Mouse (Mus musculus) mature B cell (primary cell): ENCODE results near the gene Sem1.
"Not testable (repeated sequence)": the region's sequence is repeated elsewhere in the genome, so short reads cannot be mapped to it uniquely, and the experiment has no call there.

Experiments used
- in situ Hi-C: fragments of 300-500 bp; cut with MboI; formaldehyde crosslinking; loops from 2 replicates; pipeline ENCODE4 v1.14.3; 2019

Gene Sem1

DNA sequence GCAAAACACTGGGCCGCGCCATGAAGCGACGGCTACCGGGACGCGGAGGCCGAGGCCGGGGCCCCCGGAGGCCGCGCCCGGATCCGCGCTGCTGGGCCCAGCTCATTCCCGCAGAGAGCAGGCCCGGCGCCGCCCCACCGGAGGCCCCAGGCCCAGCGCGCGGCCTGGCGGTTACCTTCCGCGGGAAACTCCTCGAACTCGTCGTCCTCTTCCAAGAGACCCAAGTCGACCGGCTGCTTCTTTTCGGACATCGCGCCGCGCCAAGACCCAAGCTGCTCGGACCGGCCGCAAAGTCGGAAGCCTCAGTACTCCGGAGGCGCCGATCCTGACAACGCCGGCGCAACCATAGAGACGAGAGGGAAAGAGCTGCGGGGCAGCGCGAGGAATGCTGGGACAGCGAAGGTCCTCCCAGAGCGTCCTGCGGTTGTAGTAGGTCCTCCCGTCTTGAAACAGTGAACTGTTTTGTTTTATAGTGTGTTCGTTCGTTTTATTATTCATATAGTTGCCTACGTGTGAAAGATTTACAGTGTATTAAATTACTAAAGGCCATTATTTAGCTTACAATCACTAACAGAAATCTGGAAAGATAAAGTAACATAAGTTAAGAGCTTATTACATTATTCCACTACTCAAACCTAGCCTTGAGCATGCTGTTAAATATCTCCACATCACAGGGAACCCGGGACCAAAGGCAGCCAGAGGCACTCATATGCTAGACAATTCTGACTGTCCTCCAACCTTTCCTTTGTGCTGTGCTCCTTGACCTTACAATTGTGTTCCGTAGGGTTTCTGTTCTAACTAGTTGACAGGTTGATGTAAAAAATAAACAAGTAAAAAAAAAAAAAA, at the start of gene Sem1:
Gene Sem1 (minus strand): TSS at position 360 of the 846 bp plus-strand sequence.
- in situ Hi-C loops, result no loop called here

DNA sequence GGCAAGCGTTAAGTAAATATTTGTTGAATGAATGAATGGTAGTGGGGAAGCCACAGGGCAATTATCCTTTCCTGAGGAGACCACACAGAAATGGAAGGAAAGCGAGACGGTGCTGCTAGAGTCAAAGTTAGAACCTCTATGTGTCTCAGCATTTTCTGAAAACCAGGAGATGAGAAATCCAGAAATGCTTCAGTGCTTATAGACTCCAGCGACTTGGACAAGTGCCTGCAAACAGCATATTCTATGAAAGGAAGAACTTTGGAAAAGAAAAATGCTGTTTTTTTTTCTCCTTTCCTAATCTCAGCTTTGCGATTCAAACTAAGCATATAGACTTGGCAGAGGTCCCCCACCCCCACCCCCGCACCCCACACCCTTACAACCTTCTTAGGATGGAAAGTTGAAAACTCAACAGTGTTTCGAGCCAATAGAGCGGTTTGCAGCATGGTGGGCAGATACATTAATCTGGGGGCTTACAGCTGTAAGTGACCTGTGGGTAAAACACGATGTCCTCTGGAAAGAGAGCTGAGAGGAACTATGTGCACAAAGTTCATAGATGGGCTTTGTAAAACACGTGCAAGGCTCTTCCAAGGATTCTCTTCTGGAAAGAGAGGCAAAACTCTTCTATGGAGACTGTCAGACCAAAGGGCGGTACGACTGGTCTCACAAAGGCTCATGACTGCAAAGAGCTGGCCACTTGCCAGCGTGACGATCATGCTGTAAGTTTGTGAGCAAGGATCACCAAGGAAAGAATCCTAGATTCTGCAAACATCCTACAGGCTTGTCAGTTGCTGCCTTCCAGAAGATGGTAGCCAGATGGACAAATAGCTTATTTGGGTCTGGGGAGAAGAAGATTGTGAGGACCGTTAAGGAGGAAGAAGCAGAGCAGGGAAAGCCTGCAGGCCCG, 44.6 kb upstream of the Sem1 start:
- in situ Hi-C loops, result no loop called here

DNA sequence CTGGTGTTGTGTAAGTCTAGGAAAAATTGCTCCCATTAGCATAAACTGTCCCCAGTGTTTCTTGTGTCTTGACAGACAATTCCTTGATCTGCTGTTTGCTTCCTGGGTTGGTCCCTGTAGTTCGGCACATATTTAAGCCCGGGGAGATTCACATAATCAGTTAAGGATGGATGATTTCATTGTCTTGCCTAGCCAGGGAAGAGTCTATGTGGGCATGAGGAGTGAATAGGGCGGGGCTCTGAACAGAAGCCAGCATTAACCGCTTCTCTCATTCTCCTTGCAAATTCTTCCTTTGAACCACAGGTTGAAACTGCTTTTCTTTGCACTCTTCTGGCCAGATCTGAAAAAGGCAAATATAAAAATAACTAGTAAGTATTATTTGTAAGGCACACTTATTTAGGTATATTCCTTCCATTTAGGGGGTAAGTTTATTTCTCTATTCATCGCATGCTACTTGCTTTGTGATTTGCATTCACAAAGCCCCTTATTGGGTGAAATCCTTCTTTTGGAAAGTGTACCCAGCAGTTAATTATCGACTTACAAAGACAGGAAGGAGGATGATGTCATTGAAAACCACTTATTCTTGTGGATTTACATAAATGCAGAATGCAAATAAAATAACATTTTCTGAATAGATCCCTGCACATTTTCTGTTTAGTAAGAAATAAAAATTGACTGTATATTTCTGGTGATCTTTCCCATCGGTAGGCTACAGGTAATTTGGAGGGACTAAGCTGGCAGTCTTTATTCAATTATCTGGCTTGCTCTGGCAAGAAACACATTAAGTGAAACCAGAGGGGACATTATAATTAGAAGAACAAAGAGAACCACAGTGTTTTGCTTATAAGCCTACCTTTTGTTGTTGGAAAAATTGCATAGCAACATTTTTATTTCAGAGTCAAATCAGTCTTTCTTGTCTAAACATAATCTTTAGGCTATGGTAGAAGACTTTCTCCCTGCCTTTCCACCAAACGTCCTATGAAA, 25.4 kb upstream of the Sem1 start:
- in situ Hi-C loops, result no loop called here

DNA sequence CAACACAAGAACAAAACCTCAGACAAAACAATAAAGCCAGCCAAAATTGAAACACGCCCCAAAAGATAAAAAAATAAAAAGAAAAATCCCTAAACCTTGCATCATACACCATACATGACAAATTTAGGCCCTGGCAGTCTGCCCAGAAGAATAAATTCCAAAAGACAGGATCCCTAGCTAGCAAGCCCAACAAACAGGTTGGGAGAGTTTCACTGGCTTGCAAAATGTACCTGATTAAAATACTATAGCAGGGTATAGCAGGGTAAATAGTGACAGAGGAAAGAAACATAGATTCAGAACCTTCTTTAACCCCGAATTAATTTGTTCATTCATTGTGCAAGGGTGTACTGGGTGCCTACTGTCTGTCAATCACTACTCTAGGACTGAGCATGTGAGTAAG, 7.8 kb upstream of the Sem1 start:
- in situ Hi-C loops, result no loop called here

DNA sequence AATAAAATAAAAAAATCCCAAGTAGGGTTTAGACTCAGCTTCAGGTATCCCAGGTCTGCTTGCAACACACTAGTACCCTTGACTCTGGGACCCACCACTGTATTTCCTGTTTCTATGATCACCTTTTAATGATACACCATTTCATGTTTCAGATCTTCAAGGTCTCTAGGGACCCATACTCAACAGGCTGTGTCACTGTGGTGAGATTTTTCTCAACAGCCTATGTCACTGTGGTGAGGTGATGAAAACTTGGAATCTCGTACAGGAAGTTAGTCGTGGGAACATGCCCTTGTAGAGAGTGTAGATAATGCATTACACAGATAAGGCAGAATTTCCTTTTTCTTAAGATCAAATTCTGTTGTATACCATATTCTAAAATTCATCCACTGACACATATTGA, 3.4 kb upstream of the Sem1 start:
- in situ Hi-C loops, result no loop called here

DNA sequence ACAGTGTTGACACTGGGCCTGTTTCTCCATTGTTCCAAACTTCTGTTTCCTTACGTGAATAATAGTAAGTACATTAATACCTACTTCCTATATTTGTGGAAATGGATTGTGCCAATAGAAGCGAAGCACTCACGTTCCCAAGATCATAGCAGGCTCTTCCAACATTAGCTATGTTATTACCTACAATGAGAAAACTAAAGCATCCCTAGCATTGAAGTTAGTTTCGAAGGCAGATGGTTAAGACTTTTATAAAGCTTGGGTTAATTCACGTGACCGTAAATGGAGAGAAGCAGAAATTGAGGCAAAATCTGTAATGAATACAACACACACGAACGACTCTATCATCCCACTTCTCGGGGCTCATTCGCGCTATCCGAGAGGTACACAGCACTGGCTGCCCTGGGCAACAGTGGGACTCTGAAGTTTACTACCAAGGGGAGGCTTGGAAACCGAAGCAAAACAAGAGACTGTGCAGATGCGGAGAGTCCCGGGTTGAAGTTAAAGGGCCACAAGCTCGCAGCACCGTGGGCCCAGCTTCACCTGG, 650 bp downstream of the Sem1 start:
- in situ Hi-C loops, result no loop called here

DNA sequence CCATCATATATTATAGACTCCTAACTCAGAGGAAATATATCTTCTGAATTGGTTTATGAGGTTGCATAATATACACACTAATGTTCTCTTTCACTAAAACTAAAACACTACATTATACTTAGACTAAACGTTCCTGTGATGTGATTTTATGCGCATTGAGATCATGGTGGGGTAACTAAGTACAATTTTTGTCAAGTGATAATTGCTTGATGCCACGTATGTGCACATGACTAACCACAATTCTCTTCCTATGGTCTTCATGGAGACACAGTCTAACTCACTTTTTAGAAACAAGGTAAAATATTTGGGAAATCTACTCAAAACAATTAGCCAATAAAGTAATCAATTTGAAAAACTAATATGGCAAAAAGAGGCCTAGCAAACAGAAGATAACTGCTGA, 1.2 kb downstream of the Sem1 start:
- in situ Hi-C loops, result no loop called here

DNA sequence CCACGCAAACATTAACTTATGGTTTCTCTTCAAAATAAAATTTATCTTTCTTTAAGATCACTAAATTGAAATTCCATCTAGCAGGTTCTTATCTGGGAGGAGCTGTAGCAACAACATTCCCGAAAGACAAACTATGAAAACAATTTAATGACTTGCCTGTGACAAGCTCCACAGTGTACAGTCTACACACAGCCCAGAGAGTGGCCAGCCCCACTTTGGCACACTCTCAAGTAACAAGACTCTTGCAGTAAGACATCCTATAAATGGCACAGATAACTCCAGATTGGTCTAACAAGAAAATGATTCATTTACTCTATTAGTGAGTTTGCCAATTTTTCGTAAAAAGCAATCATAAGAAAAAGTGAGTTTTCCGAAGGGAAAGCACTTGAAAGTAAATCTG, 2.7 kb downstream of the Sem1 start:
- in situ Hi-C loops, result no loop called here

DNA sequence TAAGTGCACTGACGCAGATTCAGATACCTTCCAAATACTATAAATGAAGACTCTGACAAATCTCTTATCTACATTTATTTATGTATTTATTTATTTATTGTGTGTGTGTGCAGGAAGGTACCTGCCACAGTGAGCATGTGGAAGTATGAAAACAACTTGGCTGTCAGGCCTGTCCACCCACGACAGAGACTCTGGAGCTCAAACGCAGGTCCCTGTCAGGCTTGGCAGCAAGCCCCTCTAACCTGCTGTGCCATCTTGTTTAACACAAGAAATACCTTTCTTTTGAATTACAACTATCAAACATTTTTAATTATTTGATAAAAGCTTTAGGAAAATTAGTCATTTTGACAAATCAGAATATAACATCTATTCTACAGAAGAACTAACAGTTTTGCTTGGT, 10.0 kb downstream of the Sem1 start:
- in situ Hi-C loops, result loop anchor here (25.0 kb wide), 1 partner anchor 394 kb away; the partner anchor contains the start of gene Sdhaf3

DNA sequence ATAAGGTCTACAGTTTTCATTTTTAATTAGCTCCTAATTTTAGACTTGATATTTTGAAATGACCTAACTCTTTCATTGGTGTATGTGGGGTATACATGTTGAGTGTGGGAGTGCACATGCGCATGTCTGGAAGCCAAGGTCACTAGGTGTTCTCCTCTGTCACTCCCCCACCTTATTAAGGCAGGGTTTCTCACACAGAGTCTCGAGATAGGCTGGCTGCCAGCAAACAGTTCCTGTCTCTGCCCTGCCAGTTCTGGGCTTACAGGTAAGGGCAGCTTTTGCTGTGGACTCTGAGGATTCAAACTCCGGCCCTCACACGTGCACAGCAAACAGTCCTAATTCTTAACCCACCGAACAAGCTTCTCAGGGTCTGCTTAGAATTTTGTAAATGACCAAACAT, 14.8 kb downstream of the Sem1 start:
- in situ Hi-C loops, result loop anchor here (25.0 kb wide), 1 partner anchor 399 kb away; the partner anchor contains the start of gene Sdhaf3

DNA sequence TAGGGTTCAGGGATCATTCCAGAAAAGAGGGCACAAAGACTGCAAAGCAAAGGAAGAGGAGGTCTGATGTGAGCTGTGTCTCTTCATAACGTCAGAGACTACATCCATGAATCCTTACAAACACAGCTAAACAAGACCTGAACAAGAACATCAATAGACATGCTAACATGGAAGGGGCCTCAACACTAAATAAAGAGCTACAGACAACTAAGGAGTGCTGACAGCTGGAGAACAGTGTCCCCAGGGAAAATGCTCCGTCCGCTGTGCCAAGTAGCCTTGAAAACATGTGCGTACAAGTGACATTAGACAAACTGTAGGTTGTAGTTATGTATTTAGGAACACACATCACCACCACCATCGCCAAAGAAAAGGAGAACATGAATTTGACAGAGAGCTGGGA, 15.7 kb downstream of the Sem1 start:
- in situ Hi-C loops, result loop anchor here (25.0 kb wide), 1 partner anchor 400 kb away; the partner anchor contains the start of gene Sdhaf3

DNA sequence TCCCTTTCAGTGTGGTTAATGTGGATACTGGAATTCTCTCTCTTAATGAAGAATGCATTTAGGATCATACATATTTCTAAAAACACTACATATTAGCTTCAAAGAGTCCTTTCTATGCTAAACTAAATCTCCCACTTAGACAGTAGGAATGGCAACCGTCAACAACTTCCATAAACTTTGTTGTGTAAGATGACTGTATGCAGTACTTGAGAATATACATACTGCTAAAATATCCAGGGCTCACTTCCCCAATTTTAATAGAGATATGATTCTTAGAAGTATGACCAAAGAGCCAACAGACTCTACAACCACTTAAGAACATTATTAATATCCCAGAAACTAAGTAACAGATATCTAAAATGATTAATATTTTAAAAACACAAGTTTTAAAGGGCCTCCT, 20.8 kb downstream of the Sem1 start:
- in situ Hi-C loops, result loop anchor here (25.0 kb wide), 1 partner anchor 405 kb away; the partner anchor contains the start of gene Sdhaf3

DNA sequence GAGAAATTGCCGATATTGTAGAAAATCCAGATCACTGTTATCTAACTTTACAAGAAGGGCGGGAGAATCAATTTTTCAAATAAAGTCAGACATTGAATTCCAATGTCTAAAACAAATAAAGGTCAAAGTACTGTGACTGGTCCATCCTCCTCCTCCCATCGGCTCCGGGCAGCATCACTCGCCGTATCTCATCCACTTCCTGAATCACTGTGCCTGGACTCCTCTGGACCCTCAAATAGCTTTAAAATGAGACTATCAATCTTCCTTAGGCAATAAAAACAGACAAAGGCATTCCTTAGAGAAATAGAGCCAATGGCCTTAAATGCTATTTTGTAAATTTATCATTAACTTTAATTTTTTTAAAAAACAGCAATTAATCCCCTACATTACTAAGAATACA, 26.5 kb downstream of the Sem1 start:
- in situ Hi-C loops, result loop anchor here (25.0 kb wide), 1 partner anchor 410 kb away; the partner anchor contains the start of gene Sdhaf3

DNA sequence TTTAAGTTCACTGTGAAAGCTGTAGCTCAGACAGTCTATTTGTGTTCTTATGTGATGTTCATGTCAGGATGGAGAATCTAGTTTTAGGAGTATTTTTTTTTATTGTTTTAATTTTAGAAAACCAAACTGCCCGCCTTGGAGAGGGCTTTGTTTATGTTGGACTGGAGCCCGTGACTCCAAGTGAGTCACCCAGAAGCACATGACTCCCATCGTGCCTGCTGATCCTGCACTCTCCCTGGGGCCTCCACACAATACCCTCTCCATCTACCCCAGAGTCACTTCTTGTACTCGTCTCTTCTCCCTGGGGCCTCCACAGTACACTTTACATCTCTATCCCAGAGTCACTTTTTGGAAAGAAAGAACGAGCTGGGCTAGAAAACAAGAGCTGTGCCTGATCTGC, 30.5 kb downstream of the Sem1 start:
- in situ Hi-C loops, result no loop called here

DNA sequence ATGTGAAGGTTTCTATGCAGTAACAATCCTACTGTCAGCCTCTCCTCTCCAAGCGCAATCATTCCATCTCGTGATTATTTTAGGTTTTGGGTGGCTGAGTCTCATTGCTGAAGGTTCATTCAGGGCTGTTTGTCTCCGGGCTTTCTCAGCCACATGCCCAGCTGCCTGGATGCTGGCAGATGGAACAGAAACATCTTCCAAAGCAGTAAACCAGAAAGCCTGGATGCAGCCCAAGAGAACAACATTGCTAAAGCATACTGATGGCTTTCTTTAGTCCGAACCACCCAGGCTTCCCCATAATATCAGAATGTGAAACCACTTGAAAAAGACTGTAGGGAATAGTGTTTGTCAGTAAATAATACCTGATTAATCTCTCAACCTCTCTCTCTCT, 34.2 kb downstream of the Sem1 start:
- in situ Hi-C loops, result no loop called here

DNA sequence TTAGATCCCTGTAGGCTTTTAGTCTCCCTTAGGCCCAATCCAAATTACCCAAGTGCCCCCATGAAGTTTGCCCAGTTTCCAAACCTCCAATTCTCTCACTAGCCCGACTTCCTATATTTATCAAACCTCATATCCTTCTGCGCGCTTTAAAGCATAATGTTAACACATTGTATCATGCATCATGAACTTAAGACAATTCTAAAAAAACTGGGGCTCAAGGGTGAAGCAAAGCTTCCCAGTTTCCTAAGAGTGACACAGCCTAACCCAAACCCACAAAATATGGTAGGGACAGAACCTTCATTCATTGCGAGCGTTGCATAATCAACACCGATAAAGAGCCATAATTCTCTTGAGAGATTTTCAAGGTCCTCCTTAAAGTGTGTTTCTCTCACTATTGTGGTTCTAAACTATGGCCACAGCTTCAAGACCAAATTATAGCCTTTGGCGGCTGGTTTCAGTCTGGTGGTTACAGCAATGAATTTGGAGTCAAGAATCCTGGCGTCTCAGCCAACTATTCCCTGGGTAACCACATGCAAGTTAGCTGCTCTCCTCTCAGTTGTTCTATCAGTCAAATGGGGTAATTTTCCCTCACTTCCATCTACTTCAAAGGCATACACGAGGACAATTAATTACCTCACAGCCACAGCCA, 34.7 kb downstream of the Sem1 start:
- in situ Hi-C loops, result no loop called here

DNA sequence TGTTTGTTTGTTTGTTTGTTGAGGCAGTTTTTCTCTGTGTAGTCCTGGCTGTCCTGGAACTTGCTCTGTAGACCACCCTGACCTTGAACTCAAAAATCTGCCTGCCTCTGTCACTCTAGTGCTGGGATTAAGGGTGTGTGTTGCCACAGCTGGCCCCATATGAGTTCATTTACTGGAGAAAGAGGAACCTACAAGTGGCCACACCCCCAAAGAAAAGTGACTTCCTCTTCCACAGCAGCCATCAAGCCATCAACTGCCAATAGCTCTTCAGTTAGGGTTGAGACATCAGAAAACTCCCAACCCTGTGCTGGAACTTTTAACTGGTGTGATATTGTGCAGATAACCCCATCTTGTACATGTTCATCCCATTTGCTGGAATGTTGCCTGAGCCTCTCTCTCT, 36.3 kb downstream of the Sem1 start:
- in situ Hi-C loops, result no loop called here

DNA sequence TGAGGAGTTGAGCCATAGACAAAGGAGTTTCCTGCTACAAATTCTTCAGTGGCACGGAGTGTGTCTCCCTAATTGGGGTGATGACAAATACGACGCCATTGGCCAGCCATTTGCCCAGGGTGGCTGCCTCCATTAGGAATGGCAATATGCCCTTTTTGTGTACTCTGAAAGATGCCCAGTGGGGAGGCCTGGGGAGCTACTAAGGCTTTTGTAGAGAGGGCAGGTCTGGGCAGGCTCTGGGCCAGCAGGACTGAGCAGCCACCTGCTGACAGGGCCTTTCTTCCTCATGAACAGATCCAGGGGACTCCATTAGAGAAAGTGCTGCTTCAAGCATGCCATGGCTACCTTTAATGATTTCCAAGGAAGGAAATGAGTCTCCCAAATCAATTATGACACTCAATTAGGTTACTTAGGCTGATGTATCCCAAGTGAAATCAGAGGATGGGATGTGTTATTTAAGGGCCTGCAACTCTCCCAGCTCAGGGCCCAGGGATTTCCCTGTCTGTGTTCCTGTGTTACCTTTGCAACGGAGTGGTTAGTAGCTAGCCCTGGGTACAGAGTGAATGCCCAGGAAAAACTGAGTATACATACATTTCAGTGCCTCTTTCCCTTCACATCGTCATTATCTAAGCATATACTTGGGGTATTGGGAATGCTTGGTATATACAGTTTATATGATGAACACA, 41.5 kb downstream of the Sem1 start:
- in situ Hi-C loops, result no loop called here

DNA sequence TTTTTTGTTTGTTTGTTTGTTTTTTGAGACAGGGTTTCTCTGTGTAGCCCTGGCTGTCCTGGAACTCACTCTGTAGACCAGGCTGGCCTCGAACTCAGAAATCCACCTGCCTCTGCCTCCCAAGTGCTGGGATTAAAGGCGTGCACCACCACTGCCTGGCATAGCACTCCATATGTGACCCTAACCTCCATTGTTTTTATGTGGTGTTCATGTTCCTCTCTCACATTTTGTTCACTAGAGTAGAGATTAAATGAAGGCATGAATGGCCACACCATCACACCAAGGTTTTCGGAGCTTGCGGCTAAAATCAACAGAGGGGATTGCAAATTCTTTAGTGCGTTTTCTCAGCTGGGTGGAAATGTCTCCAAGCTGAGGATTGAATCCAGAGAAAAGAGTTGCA, 42.1 kb downstream of the Sem1 start:
- in situ Hi-C loops, result not testable (repeated sequence)
